Mouse (Mus musculus) C2C12 (cell line): ENCODE measurements around the gene Mboat2.

Source experiments
- CEBPB ChIP-seq: IDR thresholded peaks from one replicate; pipeline ENCODE4 v1.6.1; 2011; ENCODE audit warnings: low read depth, mild to moderate bottlenecking, control low read depth, moderate library complexity
- CTCF ChIP-seq: IDR thresholded peaks from one replicate; pipeline ENCODE4 v1.5.1; 2011; ENCODE audit not compliant: control insufficient read depth, insufficient read depth, insufficient read length
- MAX ChIP-seq: IDR thresholded peaks from one replicate; pipeline ENCODE4 v1.6.1; 2011; ENCODE audit warnings: mild to moderate bottlenecking, control low read depth
- MYOG ChIP-seq: IDR thresholded peaks from one replicate; pipeline ENCODE4 v1.6.1; 2011; ENCODE audit not compliant: control insufficient read depth, insufficient read length; ENCODE audit errors: extremely low read depth
- USF1 ChIP-seq: IDR thresholded peaks from one replicate; pipeline ENCODE4 v1.6.1; 2011; ENCODE audit warnings: low read depth, mild to moderate bottlenecking, control low read depth, moderate library complexity

GRCm38 (mm10) chr12:25005350-25005749, 174.7 kb downstream of the Mboat2 start:
- TF ChIP-seq CTCF = no peak
- TF ChIP-seq MAX = no peak
- TF ChIP-seq USF1 = no peak
- no peak for TF ChIP-seq MYOG
- TF ChIP-seq CEBPB = no peak
